Mouse (Mus musculus): ENCODE measurements around the gene Ushbp1.
A peak's percentile ranks its signal among the peaks of the same experiment; 100 is the strongest.
"Not testable (repeated sequence)": the region's sequence is repeated elsewhere in the genome, so short reads cannot be mapped to it uniquely, and the experiment has no call there.

The Ushbp1 gene

DNA sequence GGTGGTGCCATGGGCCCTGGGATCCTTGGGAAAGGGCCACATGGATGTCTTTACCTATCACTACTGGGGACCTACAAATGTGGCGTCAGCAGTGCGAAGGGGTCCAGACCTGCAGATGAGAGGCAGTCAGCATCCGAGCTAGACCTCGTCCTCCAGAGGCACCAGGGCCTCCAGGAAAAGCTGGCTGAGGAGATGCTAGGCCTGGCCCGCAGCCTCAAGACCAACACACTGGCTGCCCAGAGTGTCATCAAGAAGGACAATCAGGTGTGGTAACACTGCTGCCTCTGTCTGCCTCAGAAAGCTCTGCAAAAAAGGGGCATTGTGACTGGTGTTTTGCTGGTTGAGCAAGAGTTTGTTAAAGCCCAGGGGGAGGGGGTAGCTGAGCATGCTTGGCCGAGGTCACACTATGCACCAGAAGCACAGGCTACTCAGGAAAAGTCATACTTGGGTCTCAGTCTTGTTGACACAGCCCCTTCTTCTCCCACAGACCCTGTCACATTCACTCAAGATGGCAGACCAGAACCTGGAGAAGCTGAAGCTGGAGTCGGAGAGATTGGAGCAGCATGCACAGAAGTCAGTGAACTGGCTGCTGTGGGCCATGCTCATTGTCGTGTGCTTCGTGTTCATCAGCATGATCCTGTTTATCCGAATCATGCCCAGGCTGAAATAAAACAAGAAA is 26.4 kb downstream of the Ushbp1 start:
- no peak for DNase-seq (ENCODE audit: low spot score)

DNA sequence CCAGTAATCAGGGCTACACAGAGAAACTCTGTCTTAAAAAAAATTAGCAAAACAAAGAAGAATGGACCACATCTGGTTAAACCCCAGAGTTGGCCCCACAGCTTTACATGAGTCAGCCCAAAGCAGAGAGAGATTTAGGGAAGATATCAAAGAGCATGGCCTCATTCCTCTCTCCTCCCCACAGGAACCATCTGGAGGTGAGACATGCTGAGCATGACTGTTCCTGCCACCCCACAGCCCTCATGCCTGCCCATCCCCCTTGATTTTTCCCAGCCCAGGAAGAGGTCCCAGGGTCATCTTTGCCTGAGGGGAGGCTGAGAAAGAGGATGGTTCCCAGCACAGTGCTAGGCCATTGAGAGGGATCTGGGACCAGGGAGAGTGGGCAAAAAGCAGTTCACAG is 27.2 kb downstream of the Ushbp1 start:
- DNase-seq (ENCODE audit: low spot score): no peak

DNA sequence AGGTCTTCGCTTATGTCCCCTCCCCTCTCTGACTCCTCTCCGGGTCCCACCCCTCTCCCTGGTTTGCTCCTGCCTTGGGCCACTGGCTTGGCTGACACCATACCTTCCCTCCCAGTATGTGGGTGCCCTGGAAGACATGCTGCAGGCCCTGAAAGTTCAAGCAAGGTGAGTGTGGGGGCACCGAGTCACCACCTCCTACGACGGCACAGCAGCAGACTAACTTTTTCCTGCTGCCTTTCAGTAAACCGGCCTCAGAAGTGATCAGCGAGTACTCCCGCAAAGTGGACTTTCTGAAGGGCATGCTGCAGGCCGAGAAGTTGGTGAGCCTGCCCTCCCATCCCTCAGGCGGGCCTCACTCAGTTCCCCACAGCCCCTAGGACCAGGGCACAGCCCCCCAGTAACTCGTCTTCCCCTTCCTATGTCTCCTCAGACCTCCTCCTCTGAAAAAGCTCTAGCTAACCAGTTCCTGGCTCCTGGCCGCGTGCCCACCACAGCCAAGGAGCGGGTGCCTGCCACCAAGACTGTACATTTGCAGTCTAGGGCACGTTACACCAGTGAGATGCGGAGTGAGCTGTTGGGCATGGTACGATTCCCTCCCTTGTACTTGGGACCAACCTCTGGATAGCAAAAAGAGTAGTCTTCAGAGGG is 27.9 kb downstream of the Ushbp1 start:
- no peak for DNase-seq (ENCODE audit: low spot score)

DNA sequence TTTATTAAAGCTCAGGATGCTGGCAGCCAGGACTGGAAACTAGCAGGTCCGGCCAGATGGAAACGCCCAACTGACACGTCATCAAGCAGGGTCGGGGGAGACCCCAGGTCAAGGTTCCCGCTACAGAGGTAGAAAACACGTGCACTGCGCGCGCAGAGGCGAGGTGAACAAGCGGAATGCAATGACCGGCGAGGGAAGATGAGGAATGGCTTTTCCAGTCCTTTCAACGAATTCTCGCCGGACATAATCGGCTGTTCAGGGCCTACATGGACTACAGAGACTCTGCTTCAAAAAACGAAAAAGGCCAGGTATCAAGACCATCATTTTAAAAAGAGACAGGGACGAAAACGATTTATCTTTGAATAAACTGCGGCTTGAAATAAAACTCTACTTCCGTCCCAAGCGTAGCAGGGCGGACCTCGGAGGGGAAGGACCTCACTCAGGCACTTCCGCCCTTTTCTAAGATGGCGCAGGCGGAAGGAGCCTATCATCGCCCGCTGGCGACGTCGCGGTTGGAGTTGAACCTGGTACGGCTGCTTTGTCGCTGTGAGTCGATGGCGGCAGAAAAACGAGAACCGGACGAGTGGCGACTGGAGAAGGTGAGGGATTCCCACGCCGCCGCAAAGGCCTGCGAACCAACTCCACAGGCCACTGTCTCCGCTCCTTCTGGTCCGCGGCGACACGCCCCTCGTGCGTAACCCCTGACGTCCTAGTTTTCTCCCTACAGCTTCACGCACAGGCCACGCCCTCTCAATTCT is 28.7 kb downstream of the Ushbp1 start, which contains the start of gene Use1:
TSS of gene Use1 (plus strand) at position 78 of the 758 bp plus-strand sequence.
- peak; percentile 94 for DNase-seq (ENCODE audit: low spot score)

DNA sequence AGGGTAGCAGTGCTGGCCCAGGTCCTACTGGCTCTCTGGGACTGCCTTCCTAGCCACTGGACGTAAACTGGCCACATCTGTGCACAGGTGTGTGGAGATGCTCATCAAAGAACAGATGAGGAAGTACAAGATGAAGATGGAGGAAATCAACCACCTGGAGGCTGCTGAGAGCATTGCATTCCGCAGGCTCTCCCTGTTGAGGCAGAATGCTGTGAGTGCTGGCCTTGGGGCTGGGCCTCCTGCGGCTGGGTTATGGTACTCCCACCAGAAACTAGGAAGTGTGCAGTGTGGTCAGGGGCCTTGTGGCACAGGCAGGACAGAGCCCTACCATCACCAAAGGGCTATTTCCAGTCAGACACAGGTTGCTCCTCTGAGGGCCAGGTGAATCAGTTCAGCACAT is 37.6 kb downstream of the Ushbp1 start:
- DNase-seq (ENCODE audit: low spot score): no peak

DNA sequence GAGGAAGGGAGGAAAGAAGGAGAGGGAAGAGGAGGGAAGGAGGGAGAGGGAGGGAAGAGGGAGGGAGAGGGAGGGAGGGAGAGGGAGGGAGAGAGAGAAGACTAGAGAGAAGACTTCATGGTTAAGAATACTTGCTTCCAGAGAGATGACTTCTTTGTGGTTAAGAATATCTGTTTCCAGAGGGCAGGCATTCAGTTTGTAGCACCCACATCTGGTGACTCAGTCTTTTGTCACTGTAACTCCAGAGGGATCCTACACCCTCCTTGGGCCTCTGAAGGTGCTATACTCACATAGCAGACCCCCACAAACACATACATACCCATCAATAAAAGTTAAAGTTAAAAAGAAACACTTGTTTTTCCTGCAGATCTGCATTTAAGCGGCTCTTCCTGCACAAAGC is 44.1 kb downstream of the Ushbp1 start:
- no peak for DNase-seq (ENCODE audit: low spot score)

DNA sequence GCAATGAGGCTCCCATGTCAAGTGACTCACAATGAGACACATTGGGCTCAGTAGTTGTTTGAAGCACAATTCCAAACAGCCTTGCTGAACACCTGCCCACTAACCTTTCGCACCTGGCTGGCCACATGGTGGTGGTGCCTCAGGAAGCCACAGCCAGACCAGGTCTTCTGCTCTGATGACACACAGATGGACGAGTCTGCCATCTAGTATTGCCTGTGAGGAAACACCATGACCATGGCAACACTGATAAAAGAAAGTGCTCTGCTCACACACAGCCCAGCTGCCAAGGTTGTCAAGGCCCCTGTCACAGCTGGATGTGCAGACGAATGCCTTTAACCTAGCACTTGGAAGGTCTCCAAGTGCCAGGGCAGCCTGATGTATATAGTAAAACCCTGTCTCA is 44.5 kb downstream of the Ushbp1 start:
- no peak for DNase-seq (ENCODE audit: low spot score)

DNA sequence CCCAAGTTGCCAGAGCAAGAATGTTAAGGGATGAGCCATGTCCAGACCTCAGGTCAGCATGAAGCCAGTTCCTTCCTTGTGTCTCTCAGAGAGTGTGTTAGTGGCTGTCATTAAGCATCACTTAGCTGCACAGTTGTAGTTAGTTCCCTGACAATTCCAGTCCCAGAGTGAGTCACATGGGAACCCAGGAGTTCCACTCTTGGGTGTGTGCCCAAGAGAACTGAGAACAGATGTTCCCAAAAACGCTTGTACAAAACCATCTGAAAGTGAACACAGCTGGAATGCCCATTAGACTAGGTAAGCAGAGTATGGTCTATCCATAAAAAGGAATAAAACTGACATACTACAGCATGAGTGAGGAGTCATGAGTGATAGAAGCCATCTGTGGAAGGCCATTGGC is 49.0 kb downstream of the Ushbp1 start:
- DNase-seq (ENCODE audit: low spot score): no peak

DNA sequence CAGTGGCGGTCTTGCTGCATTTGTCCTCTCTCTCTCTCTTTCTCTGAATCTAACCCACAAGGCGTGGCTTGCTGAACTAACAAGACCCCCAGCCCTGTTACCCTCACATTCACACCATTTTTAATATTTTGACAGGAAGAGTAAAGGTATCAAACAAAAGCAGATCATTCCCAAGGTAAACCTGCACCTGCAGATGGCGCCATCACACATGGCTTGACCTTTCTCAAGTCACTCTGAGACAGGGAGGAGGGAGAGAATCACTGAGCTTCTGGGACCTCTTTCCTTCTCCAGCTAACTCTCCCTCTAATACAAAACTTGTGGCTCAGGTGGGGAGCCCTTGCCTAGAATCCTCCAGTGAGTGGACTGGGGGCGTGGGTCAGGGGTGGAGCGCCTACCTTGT is 55.0 kb downstream of the Ushbp1 start:
- no peak for DNase-seq (ENCODE audit: low spot score)

DNA sequence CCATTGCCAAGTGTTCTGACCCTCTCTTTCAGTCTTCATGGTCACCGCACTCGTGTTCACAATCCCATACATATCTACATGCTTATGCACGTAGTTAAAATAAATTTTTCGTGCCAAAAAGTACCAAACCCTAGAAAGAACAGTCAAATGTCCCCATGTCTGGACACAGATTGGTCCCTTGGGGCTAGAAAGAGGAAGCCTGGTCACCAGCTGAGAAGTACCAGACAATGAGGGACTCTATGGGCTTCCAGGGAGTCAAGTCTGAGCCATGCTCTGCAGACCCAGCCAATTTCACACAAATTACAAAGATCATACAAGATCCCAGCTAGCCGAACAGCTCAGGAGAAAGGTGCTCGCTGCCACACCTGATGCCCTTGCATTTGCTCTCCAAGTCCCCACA is 57.8 kb downstream of the Ushbp1 start:
- DNase-seq (ENCODE audit: low spot score): not testable (repeated sequence)

All from layer of hippocampus, adult 11-12 months (tissue).